Mouse (Mus musculus): ENCODE results near the gene Zfp429.
"Not testable (repeated sequence)": the region's sequence is repeated elsewhere in the genome, so short reads cannot be mapped to it uniquely, and the experiment has no call there.

The Zfp429 gene
- long read RNA-seq, experiment 1, partial matches to known transcripts = 1 of 4 reads
- long read RNA-seq, experiment 1, other reads (novel, unspliced or antisense) = 0 of 4 reads
- long read RNA-seq, experiment 2, partial matches to known transcripts = 0 of 2 reads
- long read RNA-seq, experiment 2, other reads (novel, unspliced or antisense) = 0 of 2 reads

- intact Hi-C loops (cut with DNase I) = not testable (repeated sequence)
Measured at GRCm38 (mm10) chr13:67399183-67399903, at the start of gene Zfp429. Gene Zfp429, minus strand, starts transcription at chr13:67399819.

DNA sequence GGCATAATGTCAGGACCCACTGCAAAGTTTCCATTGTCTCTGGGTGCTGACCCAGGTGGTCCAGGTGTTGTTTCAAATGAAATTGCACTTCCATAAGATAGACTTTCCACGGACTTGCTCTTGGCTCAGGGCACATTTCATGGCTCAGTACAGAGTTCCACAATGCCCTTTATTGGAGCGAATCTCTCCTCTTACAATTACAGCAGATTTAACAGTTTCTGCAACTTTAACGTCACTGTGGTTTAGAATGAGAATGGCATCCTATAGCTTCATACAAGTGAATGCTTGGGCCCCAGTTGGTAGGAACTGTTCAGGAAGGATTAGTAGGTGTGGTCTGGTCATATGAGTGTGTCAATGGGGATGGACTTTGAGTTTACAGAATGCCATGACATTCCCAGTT, 37.5 kb upstream of the Zfp429 start:
- intact Hi-C loops (cut with DNase I) = not testable (repeated sequence)

- intact Hi-C loops (cut with DNase I) = no loop called here
Measured at GRCm38 (mm10) chr13:67428116-67428515, 28.5 kb upstream of the Zfp429 start.

- intact Hi-C loops (cut with DNase I) = not testable (repeated sequence)
Measured at GRCm38 (mm10) chr13:67425699-67426098, 26.1 kb upstream of the Zfp429 start.

GRCm38 (mm10) chr13:67422532-67422931, 22.9 kb upstream of the Zfp429 start:
- intact Hi-C loops (cut with DNase I) = not testable (repeated sequence)

- intact Hi-C loops (cut with DNase I) = no loop called here
Measured at GRCm38 (mm10) chr13:67421207-67421857, 21.7 kb upstream of the Zfp429 start, which contains the start of gene Zfp459. Gene Zfp459, minus strand, starts transcription at chr13:67421418.

GRCm38 (mm10) chr13:67420558-67421206, 21.1 kb upstream of the Zfp429 start:
- intact Hi-C loops (cut with DNase I) = no loop called here

- intact Hi-C loops (cut with DNase I) = loop anchor here (10.0 kb wide), 1 partner anchor 428 kb away; no protein-coding TSS in a partner anchor
Measured at GRCm38 (mm10) chr13:67416811-67417210, 17.2 kb upstream of the Zfp429 start.

DNA sequence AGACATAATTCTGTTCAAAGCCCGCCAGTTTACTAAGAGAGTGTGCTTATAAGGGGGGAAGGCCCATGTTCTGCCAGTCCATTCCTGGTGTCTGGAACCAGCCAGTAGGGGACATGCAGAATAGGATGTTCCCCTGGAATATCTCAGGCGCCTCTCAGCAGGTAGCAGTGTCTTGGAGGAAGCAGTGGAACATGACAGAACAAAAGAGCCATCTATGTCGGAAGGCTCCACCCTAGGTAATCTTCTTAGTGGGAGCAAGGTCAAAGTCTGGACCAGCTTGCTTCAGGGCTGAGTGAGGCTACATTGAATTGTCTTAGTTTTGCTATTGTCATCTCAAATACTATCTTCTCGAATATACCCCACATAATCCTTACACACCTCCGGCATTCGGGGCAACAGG, 16.1 kb upstream of the Zfp429 start:
- intact Hi-C loops (cut with DNase I) = loop anchor here (10.0 kb wide), 1 partner anchor 429 kb away; no protein-coding TSS in a partner anchor

- intact Hi-C loops (cut with DNase I) = loop anchor here (10.0 kb wide), 1 partner anchor 431 kb away; no protein-coding TSS in a partner anchor
Measured at GRCm38 (mm10) chr13:67413634-67414033, 14.0 kb upstream of the Zfp429 start.

DNA sequence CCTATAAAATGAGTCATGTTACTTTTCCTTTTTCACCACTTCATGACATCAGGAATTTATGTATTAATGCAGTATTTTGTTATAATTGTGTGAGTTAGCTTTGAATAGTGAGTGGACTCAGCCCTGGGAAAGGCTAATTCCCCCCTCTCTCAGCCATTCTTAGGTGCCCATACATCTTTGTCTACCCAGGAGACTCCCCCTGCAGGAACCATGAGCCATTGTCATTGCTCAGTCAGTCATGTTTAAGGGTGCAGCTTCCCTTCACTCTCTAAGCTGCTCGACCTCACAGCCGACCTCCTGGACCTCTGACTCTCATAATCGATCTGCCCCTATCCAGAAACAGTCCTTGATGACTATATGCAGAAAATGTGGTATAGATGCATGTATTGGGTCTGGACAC, 23.4 kb downstream of the Zfp429 start:
- intact Hi-C loops (cut with DNase I) = not testable (repeated sequence)

DNA sequence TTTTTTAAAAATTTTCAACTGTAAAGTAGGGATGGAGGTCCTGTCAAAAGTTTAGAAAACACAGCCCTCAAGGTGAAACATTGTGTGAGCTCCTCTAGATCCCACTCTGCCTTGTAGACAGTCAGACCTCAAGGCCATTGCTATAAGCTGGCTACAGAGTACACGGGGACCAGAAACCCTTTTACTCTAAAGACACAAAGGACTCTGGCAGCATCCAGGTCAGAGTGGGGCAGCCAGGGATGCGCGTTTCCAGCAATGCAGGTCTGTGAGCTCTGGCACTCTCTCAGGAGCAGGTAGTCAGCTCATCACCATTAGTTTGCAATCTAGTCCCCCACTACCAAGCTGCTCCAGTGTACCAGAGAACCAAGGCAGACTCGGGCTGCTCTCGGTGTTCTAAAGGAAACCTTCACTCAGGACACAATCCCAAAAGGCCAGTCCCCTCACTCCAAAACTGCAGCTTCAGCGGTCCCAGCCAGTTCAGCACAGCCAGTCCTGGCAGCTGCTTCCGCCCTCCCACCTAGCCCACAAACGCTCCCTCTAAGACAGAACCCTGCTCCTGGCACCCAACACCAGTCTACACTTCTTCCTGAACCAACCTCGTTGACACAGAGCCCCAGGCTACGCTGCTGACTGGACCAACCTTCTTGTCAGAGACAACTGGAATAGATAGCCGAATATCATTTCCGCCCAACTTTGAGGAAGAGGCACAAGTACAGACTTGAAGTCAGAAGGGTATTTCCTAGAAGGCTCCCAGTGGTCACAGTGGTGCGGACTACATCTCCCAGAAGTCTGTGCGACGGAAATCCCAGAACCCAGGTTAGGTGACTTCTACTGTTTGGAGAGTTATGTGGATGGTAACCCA, 24.3 kb downstream of the Zfp429 start, which contains the start of the genes Gm28041 and Zfp456:
Gene Gm28041, minus strand, starts transcription at position 684 of the 862 bp plus-strand sequence.
Gene Zfp456, minus strand, starts transcription at position 761 of the 862 bp plus-strand sequence.
- intact Hi-C loops (cut with DNase I) = not testable (repeated sequence)

DNA sequence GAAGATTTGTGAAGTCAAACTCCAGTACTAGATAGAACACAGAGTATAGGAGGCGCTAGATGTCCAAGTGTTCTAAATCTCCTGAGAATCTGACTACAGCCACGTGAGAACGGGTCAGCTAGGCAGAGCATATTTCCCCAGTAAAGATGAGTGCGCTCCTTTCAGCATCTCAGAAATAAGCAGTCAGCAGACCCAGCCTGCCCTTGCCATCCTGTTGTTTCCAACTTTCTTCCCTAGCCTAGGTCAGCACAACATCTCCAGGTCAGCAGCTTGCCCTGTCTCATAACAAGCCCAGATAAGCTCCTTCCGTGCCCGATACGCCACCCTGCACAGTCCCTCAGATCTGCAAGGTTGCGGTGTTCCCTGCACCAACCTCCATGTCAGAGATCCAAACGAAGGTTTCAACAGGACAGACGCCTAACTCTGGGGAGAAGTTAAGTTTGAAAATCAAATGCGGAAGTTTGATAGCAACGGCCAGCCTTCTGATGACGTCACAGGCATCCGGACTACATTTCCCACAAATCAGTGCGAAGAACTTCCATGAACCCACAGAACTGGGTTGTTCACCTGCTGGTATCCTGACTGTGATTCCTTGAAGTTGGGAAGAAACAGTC, 39.4 kb downstream of the Zfp429 start, which contains the start of the genes Gm28044 and Zfp953:
Gene Gm28044, minus strand, starts transcription at position 406 of the 614 bp plus-strand sequence.
Gene Zfp953, minus strand, starts transcription at position 475 of the 614 bp plus-strand sequence.
- intact Hi-C loops (cut with DNase I) = loop anchor here (1.0 kb wide), 1 partner anchor 28 kb away; the partner anchor contains the start of gene Zfp595

GRCm38 (mm10) chr13:67351854-67352253, 47.8 kb downstream of the Zfp429 start:
- intact Hi-C loops (cut with DNase I) = no loop called here

DNA sequence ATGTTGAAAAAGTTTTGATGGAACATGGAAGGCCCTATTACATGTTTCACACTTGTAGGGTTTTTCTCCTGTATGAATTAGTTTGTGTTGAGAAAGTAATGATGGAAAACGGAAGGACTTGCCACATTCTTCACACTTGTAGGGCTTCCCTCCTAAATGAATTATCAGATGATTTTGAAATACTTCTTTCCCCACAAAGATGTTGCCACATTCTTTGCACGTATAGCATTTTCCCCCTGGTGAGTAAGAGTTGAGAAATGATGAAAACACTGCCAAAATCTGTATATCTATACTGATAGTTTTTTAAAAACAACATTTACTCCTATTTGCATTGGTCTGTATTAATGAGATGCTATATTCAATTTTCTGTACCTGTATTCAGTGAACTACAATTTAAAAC, 56.2 kb downstream of the Zfp429 start:
- intact Hi-C loops (cut with DNase I) = no loop called here
